Mouse (Mus musculus): ENCODE measurements around the gene Upp1.

Gene Upp1

GRCm38 (mm10) chr11:9159953-9160352, 42.0 kb downstream of the Upp1 start:
- DNase-seq (ENCODE audit: low read depth, low spot score) = no peak

- no peak for DNase-seq (ENCODE audit: low read depth, low spot score)
These were observed 49.4 kb downstream of the Upp1 start for GRCm38 (mm10) chr11:9167331-9167730.

- no peak for DNase-seq (ENCODE audit: low read depth, low spot score)
These were observed 63.6 kb downstream of the Upp1 start for GRCm38 (mm10) chr11:9181477-9181876.

Measured in ES-CJ7 (cell line).